Mouse (Mus musculus): ENCODE measurements around the gene Pxk. TPM values are rescaled to one million over a fixed set of nuclear protein-coding genes. Genes with fewer than 3 reads are reported as not detected.

Pxk gene
- total RNA-seq (2023): 60.2 TPM

DNA sequence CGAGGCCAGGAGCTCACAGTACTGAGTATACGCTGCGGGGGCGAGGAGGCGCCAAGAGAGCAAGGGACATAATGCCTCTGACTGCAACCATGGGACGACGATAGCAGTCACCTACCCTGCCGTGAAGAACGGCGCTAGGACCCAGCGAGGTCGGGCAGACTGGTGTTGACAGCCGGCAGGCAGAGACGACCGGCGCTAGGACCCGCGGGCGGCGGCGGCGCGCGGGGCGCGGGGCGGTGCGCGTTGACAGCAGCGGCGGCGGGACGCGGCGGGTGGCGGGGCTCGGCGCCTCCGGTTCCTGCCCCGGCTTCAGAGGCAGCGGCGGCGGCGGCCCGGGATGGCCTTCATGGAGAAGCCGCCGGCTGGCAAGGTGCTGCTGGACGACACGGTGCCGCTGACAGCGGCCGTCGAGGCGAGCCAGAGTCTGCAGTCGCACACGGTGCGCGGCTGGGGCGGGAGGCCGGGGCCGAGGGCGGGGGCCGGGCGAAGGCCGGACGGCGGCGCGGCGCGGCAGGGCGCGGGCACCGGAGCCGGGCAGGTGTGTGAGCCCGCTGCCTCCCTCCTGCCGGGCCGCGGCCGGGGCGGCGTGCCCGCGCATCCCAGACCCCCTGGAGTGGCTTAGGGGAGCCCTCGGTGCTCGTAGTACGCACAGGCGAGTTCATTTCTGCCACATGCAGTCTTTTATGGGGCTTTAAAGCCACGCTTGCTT, at the start of gene Pxk:
Gene Pxk, plus strand, starts transcription at position 234 of the 709 bp plus-strand sequence.

DNA sequence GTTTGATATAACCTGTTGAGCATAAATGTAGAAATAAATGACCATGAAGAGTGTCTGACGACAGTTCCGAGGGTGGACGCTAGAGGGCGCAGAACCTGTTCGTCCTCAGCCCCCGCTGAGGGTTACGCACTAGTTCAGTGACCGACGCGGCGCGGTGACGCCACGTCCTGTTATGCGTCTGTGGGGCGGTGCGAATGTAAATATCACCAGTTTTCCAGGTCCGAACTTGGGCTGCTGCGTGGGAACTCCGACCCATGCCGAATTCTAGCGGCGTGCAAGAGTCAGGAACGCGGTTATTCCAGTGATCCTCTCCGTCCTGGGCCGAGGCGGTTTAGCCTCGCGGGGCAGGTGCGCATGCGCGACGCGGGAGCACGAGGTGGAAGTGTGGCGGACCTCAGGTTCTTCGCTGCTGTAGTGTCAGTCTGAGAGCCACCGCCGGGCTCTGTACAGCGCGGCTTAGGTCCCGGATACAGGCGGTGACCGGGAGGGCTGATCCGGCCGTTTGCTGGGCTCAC, 17.8 kb upstream of the Pxk start, which contains the start of gene Rpp14:
Gene Rpp14, plus strand, starts transcription at position 203 of the 515 bp plus-strand sequence.

DNA sequence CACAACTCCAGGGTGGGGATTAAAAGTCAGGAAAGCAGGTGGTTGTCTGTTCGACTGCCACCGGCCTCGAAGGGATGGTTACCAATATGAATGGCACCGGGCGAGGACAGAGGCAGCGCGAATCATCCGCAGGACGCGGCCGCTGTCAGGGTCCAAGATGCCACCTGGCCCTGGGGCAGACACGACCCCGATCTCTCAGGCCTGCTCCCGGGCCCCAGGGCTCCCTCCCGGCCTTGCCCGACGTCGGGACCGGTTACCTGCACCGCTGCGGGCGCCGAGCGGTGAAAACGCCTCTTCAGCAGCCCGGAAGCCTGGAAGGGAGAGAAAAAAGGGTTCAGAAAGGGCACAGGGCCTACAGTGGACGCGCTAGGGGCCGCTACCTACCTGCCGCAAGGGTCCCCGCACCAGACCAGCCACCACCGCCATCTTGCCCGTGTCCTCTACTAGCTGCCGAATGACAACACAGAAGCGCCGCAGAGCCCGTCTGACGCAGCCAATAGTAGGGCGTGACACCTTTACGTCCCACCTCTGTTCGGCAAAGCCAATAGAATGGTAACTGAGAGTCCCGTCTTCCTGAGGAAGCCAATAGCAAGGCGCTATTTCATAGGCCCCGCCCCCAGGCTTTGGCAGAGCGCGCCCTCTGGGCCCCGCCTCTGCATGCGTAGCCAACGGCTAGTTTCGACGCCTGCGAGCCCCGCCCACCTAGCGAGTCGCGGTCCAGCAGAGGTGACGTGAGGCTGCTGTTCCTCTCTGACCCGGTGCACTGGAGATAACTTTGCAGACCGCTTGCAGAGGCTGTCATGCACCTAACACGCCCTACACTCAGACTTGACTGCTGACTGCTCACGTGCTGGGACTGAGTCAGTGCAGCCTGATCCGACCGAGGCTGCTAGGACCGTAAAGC, 74.7 kb downstream of the Pxk start, which contains the start of gene Pdhb:
Gene Pdhb, minus strand, starts transcription at position 519 of the 904 bp plus-strand sequence.

DNA sequence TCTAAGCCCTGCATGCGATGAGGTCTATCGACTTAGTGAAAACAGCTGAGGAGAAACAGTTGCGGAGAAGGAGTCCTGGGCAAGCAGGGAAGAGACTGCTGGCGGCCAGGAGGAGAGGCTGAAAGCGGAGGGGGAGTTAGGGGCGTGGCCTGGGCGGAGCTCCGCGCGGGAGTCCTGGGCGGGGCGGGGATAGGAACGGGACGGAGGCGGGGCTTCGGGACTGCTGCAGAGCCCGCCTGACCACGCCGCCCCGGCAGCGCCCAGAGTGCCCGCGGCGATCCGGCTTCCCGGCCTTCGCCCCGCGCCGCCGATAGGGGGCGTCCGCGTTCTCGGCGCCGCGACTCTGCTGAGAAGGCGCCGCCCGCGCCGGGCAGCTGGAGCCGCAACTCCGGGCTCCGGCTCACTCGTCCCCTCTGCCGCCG, 115.8 kb downstream of the Pxk start, which contains the start of gene Kctd6:
Gene Kctd6, plus strand, starts transcription at position 338 of the 422 bp plus-strand sequence.

Other genes starting within 250 kb of the Pxk start
- not detected for gene Gm45521, start 140.9 kb upstream of the Pxk start, total RNA-seq (2023)
- 2.6 TPM for gene Dnase1l3, start 103.6 kb upstream of the Pxk start, total RNA-seq (2023)
- 12.5 TPM for gene Abhd6, start 95.3 kb upstream of the Pxk start, total RNA-seq (2023)
- 13.7 TPM for gene Rpp14, start 17.8 kb upstream of the Pxk start, total RNA-seq (2023)
- 113 TPM for gene Pdhb, start 74.8 kb downstream of the Pxk start, total RNA-seq (2023)
- gene Kctd6, start 115.9 kb downstream of the Pxk start, total RNA-seq (2023): 10.0 TPM
- gene Acox2, start 161.1 kb downstream of the Pxk start, total RNA-seq (2023): not detected
- gene Fam107a, start 219.8 kb downstream of the Pxk start, total RNA-seq (2023): not detected

All from CD8-positive naive resting alpha-beta T cell, adult 57 days (primary cell).